Mouse (Mus musculus) myocyte (in vitro differentiated cells): ENCODE data around the gene Mtpn.

Source experiments
- CEBPB ChIP-seq: IDR thresholded peaks from 2 replicates; pipeline ENCODE4 v1.6.1; 2011; ENCODE audit warnings: mild to moderate bottlenecking, moderate library complexity; ENCODE audit not compliant: poor library complexity, insufficient read depth, severe bottlenecking
- POLR2A ChIP-seq: IDR thresholded peaks from one replicate; pipeline ENCODE4 v1.6.1; 2011; ENCODE audit warnings: low read depth, mild to moderate bottlenecking, control low read depth, moderate library complexity; ENCODE audit not compliant: insufficient read length
- REST ChIP-seq: IDR thresholded peaks from one replicate; pipeline ENCODE4 v1.6.1; 2011; ENCODE audit warnings: mild to moderate bottlenecking, control low read depth, moderate library complexity; ENCODE audit not compliant: insufficient read depth, insufficient read length
- TCF3 ChIP-seq: IDR thresholded peaks from one replicate; pipeline ENCODE4 v1.6.1; 2011; ENCODE audit warnings: low read depth, control low read depth; ENCODE audit not compliant: insufficient read length

DNA sequence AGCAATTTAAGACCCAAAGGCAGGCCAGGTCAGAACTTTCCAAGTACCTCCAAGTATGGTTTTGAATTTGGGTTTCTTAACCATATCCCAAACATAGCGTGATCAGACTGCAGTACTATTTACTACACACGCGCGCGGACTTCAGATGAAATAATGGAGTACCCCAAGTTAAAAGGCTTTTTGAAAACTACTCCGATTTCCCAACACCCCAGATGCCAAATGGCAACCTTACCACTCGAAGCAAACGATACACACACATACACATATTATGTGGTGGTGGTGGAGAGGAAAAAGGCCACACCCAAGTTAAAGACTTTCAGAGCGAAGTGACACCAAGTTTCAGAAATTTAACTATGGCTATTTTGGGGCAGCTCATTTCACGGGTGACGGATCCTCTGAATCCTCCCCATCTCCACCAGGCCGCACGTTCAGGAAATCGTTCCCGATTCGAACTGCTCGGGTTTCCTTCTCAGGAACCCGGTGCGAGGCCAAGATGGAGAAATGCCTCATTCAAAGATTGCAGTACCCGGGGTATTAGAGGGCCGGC is 858 bp downstream of the Mtpn start:
- TF ChIP-seq REST (no peak), POLR2A (no peak), CEBPB (no peak), TCF3 (no peak)
